Mouse (Mus musculus) layer of hippocampus, postnatal 25 days (tissue): ENCODE results near the gene Olfr48. TPM values are rescaled to one million over a fixed set of nuclear protein-coding genes. Genes with fewer than 3 reads are reported as not detected.

Source experiments
- DNase-seq, 2 experiments: peaks; one replicate each; pipeline ENCODE4 v3.0.0; 2022; ENCODE audit warnings: mixed read lengths in 2 of 2, low spot score in 1 of 2; ENCODE audit errors: extremely low spot score in 1 of 2
- total RNA-seq, 2 experiments: library from RNA; stranded (reverse); gene quantifications; 2 replicates each; pipeline ENCODE4 v1.2.3; 2021

Olfr48 gene
- not detected for total RNA-seq

DNA sequence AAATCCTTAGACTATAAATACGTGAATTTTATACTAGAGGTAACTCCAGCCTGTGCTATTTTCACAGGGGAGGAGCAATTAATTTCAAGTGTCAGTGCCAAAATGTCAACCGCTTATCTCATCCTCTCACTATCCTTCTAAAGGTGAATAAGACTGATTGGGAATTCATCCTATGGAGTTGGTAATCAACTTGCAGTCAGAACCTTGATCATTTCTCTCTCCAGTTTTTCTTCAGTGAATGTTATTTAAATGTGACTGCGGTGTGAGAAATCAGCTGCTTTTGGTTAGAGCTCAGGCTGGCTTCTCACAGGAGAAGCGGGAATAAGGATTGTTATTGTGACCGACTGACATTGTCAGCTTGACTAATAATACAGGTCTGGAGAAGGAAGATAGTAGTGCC lies at the start of gene Olfr48:
Gene Olfr48 (minus strand): TSS at position 101 of the 400 bp plus-strand sequence.
- no peak for DNase-seq

DNA sequence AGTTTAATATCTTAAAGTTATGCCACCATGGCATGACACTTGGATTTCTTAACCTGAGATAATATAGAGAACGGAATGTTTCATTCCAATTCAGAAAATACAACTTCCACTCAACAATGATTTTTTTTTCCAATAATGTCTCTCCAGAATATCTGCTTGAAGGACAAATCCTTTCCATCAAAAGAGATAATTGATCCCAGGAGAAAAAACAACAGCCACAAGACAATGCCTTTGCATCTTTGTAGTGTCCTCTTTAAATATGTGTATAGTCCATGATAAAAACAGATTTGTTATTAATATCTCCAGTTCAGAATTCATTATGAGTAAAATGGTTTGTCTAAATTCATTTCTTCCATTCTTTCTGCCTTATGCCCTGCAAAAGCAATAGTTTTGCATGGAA lies 30.1 kb upstream of the Olfr48 start, which contains the start of gene Olfr1257:
Gene Olfr1257 (plus strand): TSS at position 301 of the 400 bp plus-strand sequence.
- no peak for DNase-seq

DNA sequence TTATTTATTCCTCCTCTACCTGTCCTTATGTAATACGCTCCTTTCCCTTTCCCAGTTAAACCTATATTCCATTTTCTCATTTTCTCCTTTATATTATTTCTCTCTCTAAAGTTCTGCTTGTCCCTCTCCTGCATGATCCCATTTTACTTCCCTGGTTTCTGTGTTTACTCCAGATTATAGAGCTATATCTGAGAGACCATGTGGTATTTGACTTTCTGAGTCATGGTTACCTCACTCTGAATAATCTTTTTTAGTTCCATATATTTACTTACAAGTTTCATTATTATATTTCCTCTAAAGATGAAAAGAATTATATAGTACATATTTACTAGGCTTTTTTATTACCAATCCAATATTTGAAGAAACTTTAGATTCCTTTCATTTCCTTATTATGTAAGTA lies 1.2 kb upstream of the Olfr48 start:
- no peak for DNase-seq

DNA sequence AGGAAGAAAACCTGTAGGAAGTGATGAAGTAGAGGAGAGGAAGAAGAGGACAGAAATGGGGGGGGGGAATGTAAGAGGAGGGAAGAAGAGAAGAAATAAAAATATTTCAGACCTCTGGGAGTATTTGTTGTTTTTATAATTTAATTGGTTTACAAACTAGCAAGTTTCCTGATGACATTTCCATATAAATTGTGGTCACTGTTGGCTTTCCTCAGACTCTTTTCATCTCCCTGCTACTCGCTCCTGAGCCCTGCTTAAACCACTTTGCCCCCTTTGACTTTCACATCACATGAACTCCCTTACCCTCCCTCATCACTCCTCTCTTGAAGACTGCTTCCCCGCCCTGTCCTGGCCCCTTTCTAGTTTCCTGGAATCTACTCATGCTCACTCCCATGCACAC lies 6.5 kb downstream of the Olfr48 start, which contains the start of gene Olfr1256:
Gene Olfr1256 (minus strand): TSS at position 101 of the 400 bp plus-strand sequence.
- DNase-seq = no peak

DNA sequence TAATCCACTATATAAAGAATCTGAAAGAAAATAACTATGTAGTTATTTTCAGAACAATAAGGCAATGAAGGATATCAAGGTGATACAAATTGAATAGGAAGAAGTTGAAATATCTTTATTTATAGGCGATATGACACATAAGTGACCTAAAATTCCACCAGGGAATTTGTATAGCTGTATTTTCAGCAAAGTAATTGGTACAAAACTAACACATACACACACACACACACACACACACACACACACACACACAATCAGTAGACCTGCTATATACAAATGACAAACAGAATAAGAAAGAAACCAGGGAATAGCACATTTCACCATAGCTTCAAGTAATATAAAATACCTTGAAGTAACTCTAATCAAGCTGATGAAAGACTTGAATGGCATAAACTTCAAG lies 27.8 kb downstream of the Olfr48 start:
- DNase-seq = no peak

DNA sequence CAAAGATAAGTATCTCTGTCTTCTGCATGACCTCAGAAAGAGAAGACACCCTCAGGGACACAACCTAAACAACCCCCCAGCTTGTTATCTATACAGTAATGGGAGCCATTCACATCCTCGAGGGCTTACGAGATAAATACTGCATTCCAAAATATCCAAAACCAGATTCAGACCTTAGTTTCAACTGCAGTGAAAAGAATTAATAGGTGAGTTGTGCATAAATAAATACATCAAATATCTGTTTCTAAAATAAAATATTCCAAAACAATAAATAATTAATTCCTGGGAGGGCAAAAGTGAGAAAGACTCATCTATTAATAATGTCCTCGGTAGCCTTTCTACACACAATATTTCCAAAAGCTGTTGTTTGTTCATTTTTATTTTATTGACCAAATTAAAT lies 36.3 kb downstream of the Olfr48 start, which contains the start of gene Olfr1255:
Gene Olfr1255 (plus strand): TSS at position 301 of the 400 bp plus-strand sequence.
- no peak for DNase-seq

DNA sequence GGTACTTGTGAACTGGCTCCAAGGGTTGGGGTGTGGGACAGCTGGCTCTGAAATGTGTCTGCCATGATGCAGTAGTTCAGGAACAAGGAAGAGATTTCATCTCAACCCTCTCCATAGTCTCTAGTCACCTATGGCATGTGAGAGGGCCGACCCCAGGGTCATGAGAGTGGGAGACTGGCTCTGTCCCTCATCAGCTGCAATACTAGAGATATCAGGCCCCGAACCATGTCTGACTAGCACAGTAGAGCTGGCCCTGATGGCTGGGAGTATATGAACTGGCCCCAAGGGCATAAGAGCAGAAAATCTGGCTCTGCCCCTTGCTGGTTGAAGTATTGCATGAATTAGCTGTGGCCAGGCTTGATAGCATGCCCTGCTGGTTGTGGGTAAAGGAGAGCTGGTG lies 37.3 kb downstream of the Olfr48 start:
- no peak for DNase-seq

DNA sequence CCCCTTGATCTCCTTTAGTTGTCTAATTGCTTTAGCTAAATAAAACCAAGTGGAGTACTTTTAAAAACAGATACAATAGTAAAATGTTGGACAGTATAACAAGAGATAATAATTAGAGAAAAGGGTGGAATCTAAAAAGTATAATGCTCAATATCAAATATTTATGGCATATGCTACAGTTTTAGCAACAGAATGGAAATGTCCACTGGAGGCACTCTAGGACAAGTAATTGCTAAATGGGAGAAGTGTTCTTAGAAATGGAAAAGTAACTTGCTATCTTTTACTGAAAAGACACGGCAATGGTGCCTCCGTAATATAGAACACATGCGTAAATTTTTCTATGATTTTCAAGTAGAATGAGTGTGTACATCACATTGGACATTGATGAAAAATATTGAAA lies 48.4 kb downstream of the Olfr48 start:
- DNase-seq = no peak

DNA sequence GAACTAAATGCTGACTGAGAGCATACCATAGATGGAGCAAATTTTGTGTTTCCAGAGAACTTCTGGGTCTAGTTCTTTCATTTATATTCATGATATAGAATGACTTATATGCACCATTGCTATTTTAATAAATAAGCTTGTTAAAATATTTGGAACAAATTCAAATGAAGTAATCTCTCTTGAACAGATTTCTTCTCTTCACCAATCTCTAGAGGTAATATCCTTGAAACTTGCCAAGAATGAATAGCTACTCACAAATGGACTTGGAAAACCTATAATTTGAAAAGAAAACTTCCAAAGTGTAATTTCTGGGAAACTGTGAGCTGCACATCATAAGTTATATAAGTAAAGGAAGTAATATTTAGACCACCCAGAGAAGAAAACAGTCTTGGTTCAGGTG lies 54.5 kb downstream of the Olfr48 start, which contains the start of gene Olfr1254:
Gene Olfr1254 (minus strand): TSS at position 101 of the 400 bp plus-strand sequence.
- DNase-seq = no peak

Other genes with a start within 250 kb of the Olfr48 start
- not detected for gene Olfr1247, start 234.1 kb downstream of the Olfr48 start, total RNA-seq
- gene Olfr1248, start 230.0 kb downstream of the Olfr48 start, total RNA-seq = not detected
- not detected for gene Olfr1249, start 213.2 kb downstream of the Olfr48 start, total RNA-seq
- gene Olfr1250, start 186.7 kb downstream of the Olfr48 start, total RNA-seq = not detected
- gene Olfr1251, start 176.3 kb downstream of the Olfr48 start, total RNA-seq = not detected
- not detected for gene Olfr1252, start 123.2 kb downstream of the Olfr48 start, total RNA-seq
- gene Olfr1253, start 91.1 kb downstream of the Olfr48 start, total RNA-seq = not detected
- not detected for gene Olfr1254, start 54.6 kb downstream of the Olfr48 start, total RNA-seq
- gene Olfr1255, start 36.2 kb downstream of the Olfr48 start, total RNA-seq = not detected
- gene Olfr1256, start 6.7 kb downstream of the Olfr48 start, total RNA-seq = not detected
- not detected for gene Olfr1257, start 30.2 kb upstream of the Olfr48 start, total RNA-seq
- gene Olfr1258, start 79.1 kb upstream of the Olfr48 start, total RNA-seq = not detected
- not detected for gene Olfr1259, start 100.5 kb upstream of the Olfr48 start, total RNA-seq
- gene Olfr1260, start 126.1 kb upstream of the Olfr48 start, total RNA-seq = not detected
- gene Olfr1261, start 143.0 kb upstream of the Olfr48 start, total RNA-seq = not detected
- gene Olfr1262, start 151.9 kb upstream of the Olfr48 start, total RNA-seq = not detected
- not detected for gene Olfr1263, start 163.9 kb upstream of the Olfr48 start, total RNA-seq
- not detected for gene Olfr1264, start 177.4 kb upstream of the Olfr48 start, total RNA-seq
- not detected for gene Olfr1265, start 187.1 kb upstream of the Olfr48 start, total RNA-seq
- not detected for gene Olfr140, start 215.4 kb upstream of the Olfr48 start, total RNA-seq